Mouse (Mus musculus): ENCODE measurements around the gene 2210408I21Rik.

DNA sequence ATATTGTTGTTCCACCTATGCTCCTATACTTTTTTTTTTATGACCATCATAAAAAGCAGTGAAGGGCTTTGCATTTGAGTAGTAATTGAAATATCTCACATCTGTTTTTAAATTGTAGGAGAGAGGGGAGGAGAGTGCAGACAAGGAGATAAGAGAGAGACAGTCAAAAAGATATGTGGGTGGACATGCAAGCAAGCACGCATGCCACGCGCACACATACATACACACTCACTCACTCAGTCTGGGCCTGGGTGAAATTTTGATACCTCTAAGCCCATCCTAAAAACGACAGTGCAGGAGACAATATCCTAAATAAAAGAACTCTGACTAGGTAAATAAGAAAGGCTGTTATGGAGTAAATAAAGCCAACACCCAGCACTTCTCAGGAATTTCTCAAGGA lies 16.6 kb upstream of the 2210408I21Rik start:
- TF ChIP-seq CTCF (IDR thresholded peaks at IDR 0.05; ENCODE audit: low read depth, low read length) (no peak), GATA1 (IDR thresholded peaks at IDR 0.05; ENCODE audit: borderline replicate concordance, low read length) (no peak), POLR2AphosphoS5 (IDR thresholded peaks at IDR 0.05; ENCODE audit: insufficient replicate concordance, low read depth, low read length) (no peak), TAL1 (conservative IDR thresholded peaks at IDR 0.05; ENCODE audit: low read depth, low read length) (no peak), GATA2 (IDR thresholded peaks at IDR 0.05; ENCODE audit: borderline replicate concordance, low read depth, low read length) (no peak)
